Mouse (Mus musculus) stomach, postnatal 0 days (tissue): ENCODE data around the gene Smcr8.
A peak's percentile ranks its signal among the peaks of the same experiment; 100 is the strongest.

Experiments used
- CTCF ChIP-seq: IDR thresholded peaks from 2 replicates; pipeline ENCODE4 v1.5.1; 2016; ENCODE audit warnings: antibody characterized with exemption, low read depth, mild to moderate bottlenecking, moderate library complexity
- EP300 ChIP-seq: optimal IDR thresholded peaks from 2 replicates; pipeline ENCODE3; 2016; ENCODE audit warnings: antibody characterized with exemption

GRCm38 (mm10) chr11:60766969-60767368, 10.4 kb upstream of the Smcr8 start:
- TF ChIP-seq CTCF (peak; percentile 48), EP300 (no peak)
